Mouse (Mus musculus): ENCODE results near the gene Psmb10. TPM values are rescaled to one million over a fixed set of nuclear protein-coding genes. Genes with fewer than 3 reads are reported as not detected.

Gene Psmb10
- total RNA-seq, 2 experiments from 2014 or later: 92.7 to 176 TPM

DNA sequence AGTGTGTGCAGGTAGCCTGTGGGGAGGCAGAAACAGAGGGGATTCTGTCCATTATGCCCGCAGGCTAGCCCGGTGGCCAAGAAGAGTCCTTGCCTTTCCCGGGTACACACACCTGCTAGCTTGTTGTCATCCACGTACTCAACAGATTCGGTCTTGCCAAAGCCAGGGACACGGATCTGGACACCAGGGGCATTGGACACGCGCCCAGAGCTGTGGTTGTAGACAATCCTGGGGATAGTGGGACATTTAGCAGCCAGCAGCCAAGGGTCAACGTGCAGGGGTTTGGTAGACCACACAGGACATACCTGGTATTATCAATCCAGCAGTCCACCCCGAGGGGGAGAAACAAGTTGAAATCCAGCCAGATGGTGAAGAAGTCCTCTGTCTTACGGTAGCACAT, 3.8 kb upstream of the Psmb10 start:
- no peak for ATAC-seq (replicated peaks; ENCODE audit: poor library complexity, severe bottlenecking)

DNA sequence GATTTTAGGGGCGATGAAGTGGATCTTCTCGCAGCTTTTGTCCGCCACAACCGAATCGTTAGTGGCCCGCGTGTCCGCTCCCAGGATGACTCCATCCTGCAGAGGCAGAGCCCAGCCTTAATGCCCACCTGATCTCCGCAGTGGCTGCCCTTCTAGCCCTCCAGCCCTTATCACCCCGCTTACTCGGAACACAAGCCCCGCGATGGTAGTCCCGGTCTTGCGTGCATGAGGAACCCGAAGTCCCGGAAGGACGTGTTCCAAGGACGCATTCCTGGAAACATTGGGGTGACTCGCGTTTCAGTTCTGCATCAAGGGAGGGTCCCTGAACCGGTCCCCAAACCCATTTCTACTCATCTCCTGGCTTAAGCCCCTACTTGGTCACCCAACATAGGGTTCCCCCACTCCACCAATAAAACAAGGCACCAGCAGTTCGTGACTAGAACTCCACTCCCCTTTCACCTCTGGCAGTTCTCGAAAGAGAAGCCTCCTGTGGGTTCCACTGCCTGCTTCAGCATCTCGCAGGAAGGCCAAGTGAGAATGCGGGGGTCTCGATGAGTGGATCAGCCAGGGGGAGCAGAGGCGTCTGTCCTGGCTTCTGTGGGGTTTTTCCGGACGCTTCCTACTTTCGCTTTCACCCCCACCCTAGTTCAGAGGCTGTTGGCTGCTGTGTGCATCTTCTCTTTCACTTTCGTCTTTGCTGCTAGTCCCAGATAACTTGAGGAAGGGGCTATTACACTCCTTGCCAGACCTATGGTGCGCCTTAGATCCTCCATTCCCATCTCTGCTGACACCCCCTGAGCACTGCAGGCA, 543 bp downstream of the Psmb10 start:
- ATAC-seq (replicated peaks; ENCODE audit: poor library complexity, severe bottlenecking): peak; percentile 52

- ATAC-seq (replicated peaks; ENCODE audit: poor library complexity, severe bottlenecking): peak; percentile 86
Observed at GRCm38 (mm10) chr8:105936866-105937475, 1.3 kb downstream of the Psmb10 start.

GRCm38 (mm10) chr8:105935863-105936603, 2.2 kb downstream of the Psmb10 start:
- ATAC-seq (replicated peaks; ENCODE audit: poor library complexity, severe bottlenecking): no peak

DNA sequence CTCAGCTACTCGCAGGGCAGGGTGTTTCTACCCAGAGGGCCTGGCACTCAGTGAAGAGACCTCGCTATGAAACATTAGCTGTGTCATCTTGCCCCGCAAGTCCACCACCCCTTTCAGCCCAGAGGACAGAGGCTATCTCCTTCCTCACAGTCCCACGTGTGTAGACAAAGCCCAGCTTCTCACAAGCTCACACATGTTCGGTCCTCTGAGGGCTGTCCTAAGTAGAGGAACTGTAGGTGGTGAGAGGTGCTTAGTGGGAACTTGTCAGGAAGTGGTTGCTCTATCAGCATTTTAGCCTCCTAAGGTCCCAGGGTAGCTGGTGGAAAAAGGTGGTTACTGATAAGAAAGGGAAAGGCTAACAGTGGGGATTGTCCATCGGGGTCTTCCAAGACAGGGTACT, 3.1 kb downstream of the Psmb10 start:
- ATAC-seq (replicated peaks; ENCODE audit: poor library complexity, severe bottlenecking): no peak

DNA sequence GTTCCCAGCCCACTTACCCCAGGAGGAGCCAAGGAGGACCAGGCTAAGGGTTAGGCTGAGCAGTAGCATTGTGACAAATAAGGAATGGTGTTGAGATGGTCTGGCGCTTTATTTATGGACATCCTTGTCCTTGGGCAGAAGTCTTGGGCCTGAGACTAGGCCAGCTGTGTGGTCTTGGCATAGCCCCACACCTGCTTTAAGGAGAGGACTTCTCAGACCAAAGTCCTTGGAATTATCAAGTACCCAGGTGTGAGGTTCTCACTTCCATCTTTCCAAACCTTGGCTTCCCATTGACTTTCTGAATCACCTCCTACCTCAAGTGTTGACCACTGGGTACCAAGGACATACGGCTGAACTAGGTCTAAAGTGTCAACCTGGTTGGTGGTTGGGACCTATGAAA, 4.5 kb downstream of the Psmb10 start, which contains the start of gene Ctrl:
Ctrl (minus strand) TSS at position 101 of the 400 bp plus-strand sequence.
- ATAC-seq (replicated peaks; ENCODE audit: poor library complexity, severe bottlenecking): no peak

GRCm38 (mm10) chr8:105932525-105932924, 5.7 kb downstream of the Psmb10 start:
- ATAC-seq (replicated peaks; ENCODE audit: poor library complexity, severe bottlenecking): no peak

- no peak for ATAC-seq (replicated peaks; ENCODE audit: poor library complexity, severe bottlenecking)
Observed at GRCm38 (mm10) chr8:105931271-105931670, 7.0 kb downstream of the Psmb10 start.

DNA sequence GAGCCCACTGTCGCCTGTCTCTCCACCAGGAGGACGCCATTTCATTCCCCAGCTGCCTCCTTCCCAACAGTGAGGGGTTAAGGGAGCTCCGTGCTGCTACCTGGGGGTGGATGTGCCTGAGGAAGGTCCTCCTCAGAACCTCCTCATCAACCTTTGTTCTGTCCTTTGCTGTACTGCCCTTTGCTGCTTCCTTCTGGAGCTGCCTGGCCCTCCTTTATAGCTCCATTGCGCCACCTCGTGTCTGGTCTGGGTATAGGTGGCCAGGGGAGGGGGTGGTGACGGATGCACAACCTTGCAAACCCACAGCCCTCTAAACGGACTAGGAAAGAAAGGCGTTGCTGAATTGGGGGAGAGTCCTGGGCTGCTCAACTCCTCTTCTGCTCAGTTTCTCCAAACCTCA, 7.6 kb downstream of the Psmb10 start:
- peak; percentile 91 for ATAC-seq (replicated peaks; ENCODE audit: poor library complexity, severe bottlenecking)

DNA sequence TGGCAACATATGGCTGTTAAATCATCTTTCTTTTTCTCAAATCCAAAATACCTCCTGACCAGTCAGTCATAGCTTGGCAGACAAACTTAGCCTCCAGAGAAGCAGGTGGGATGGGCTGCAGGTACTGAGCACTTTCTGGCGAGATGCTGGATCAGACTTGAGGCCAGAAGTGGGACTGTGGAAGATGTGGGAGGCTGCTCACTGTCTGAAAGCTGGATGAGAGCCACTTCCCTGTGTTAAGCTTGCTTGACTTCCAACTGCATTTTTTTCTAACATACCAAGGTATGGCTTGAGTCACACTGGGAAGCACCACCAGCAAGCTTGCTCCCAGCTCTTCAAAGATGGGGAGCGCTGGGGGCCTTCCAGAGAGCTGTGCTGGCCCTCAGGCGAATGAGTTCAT, 13.1 kb downstream of the Psmb10 start:
- ATAC-seq (replicated peaks; ENCODE audit: poor library complexity, severe bottlenecking): no peak

DNA sequence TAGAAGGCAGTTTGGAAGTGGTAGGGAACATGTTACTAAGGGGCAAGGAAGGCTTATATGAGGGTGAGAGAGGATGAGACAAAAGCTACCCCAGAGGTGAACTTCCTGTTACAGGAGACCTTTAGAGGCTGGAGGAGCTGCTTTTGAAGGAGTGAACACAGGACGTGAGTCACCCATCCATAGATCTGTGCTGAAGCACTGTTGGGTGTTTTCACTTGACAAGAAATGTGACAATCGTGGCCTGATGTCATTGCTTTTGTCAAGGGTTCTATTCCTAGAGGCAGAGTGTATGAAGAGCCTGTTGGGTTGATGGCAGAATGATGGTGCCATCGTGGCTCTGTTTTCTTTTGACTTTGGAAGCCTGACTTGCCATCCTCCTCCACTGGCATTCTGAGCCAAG, 18.9 kb downstream of the Psmb10 start:
- ATAC-seq (replicated peaks; ENCODE audit: poor library complexity, severe bottlenecking): no peak

- peak; percentile 54 for ATAC-seq (replicated peaks; ENCODE audit: poor library complexity, severe bottlenecking)
Observed at GRCm38 (mm10) chr8:105900941-105901616, 37.2 kb downstream of the Psmb10 start.

GRCm38 (mm10) chr8:105900180-105900940, 37.9 kb downstream of the Psmb10 start, which contains the start of gene Pskh1:
TSS of gene Pskh1 (plus strand) at chr8:105900441.
- ATAC-seq (replicated peaks; ENCODE audit: poor library complexity, severe bottlenecking): peak; percentile 97

GRCm38 (mm10) chr8:105897801-105898480, 40.3 kb downstream of the Psmb10 start:
- ATAC-seq (replicated peaks; ENCODE audit: poor library complexity, severe bottlenecking): no peak

- peak; percentile 82 for ATAC-seq (replicated peaks; ENCODE audit: poor library complexity, severe bottlenecking)
Observed at GRCm38 (mm10) chr8:105893339-105893738, 44.9 kb downstream of the Psmb10 start, which contains the start of gene Nrn1l. TSS of gene Nrn1l (plus strand) at chr8:105893567.

- ATAC-seq (replicated peaks; ENCODE audit: poor library complexity, severe bottlenecking): peak; percentile 40
Observed at GRCm38 (mm10) chr8:105892432-105892831, 45.8 kb downstream of the Psmb10 start.

- ATAC-seq (replicated peaks; ENCODE audit: poor library complexity, severe bottlenecking): no peak
Observed at GRCm38 (mm10) chr8:105890870-105891269, 47.4 kb downstream of the Psmb10 start.

- ATAC-seq (replicated peaks; ENCODE audit: poor library complexity, severe bottlenecking): no peak
Observed at GRCm38 (mm10) chr8:105889756-105890465, 48.3 kb downstream of the Psmb10 start.
